Mouse (Mus musculus) T-helper 2 cell (primary cell): Measurements from ENCODE around the gene Faah.

Experiments
- in situ Hi-C: fragments of 300-600 bp; cut with MboI, MseI; formaldehyde crosslinking; loops from one replicate; pipeline ENCODE4 v1.15.1; 2025; ENCODE audit warnings: high pct_unique_total_duplicates

Faah gene

GRCm38 (mm10) chr4:115953559-115953958, 64.2 kb downstream of the Faah start:
- in situ Hi-C loops, result loop anchor here (5.0 kb wide), 1 partner anchor 51 kb away; no protein-coding TSS in a partner anchor

GRCm38 (mm10) chr4:115952758-115953157, 65.0 kb downstream of the Faah start:
- in situ Hi-C loops, result loop anchor here (5.0 kb wide), 1 partner anchor 50 kb away; no protein-coding TSS in a partner anchor

GRCm38 (mm10) chr4:115943669-115944314, 73.9 kb downstream of the Faah start:
- in situ Hi-C loops, result no loop called here

- in situ Hi-C loops, result no loop called here
These were observed 76.4 kb downstream of the Faah start for GRCm38 (mm10) chr4:115941242-115941820.

- in situ Hi-C loops, result no loop called here
These were observed 77.0 kb downstream of the Faah start for GRCm38 (mm10) chr4:115940681-115941080.

- in situ Hi-C loops, result no loop called here
These were observed 78.2 kb downstream of the Faah start, which contains the start of gene Dmbx1 for GRCm38 (mm10) chr4:115939295-115940102. Dmbx1 (minus strand) TSS chr4:115939926.

- in situ Hi-C loops, result no loop called here
These were observed 79.2 kb downstream of the Faah start for GRCm38 (mm10) chr4:115938276-115939160.

GRCm38 (mm10) chr4:115937061-115937976, 80.4 kb downstream of the Faah start:
- in situ Hi-C loops, result no loop called here

GRCm38 (mm10) chr4:115936646-115937045, 81.1 kb downstream of the Faah start:
- in situ Hi-C loops, result no loop called here

GRCm38 (mm10) chr4:115935835-115936581, 81.7 kb downstream of the Faah start:
- in situ Hi-C loops, result no loop called here

- in situ Hi-C loops, result no loop called here
These were observed 86.1 kb downstream of the Faah start for GRCm38 (mm10) chr4:115931556-115932088.

GRCm38 (mm10) chr4:115927637-115928036, 90.1 kb downstream of the Faah start:
- in situ Hi-C loops, result no loop called here

GRCm38 (mm10) chr4:115923262-115923880, 94.4 kb downstream of the Faah start:
- in situ Hi-C loops, result no loop called here

GRCm38 (mm10) chr4:115922688-115923087, 95.0 kb downstream of the Faah start:
- in situ Hi-C loops, result no loop called here

- in situ Hi-C loops, result no loop called here
These were observed 97.8 kb downstream of the Faah start for GRCm38 (mm10) chr4:115919911-115920310.
